Mouse (Mus musculus): Measurements from ENCODE around the gene Lrwd1. TPM values are rescaled to one million over a fixed set of nuclear protein-coding genes. Genes with fewer than 3 reads are reported as not detected.
A peak's percentile ranks its signal among the peaks of the same experiment; 100 is the strongest.
"Not testable (repeated sequence)": the region's sequence is repeated elsewhere in the genome, so short reads cannot be mapped to it uniquely, and the experiment has no call there.

Gene Lrwd1
- total RNA-seq, 2 experiments from 2014 or later, result 11.0 to 11.4 TPM

DNA sequence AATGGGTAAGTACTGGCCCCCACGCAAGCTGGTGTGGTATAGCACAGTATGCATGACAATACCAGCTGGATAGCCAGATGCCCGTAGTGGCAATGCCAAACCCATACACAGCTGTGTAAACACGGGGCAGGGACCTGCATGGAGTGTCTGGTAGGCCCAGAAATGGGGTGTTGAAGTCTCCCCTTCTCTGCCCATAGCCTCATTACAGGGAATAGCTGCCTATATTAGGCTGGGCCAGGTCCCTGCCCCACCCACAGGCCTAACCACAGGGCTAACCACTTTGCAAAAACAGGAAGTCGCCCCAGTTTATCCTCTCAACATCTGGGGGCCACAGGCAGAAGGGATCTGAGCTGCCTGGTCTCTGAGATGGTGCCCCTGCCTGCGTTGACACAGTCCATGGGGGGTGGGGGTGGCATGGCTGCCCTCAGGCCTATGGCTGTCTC, 13.3 kb upstream of the Lrwd1 start:
- DNase-seq (ENCODE audit: low spot score in 2 of 2), result not testable (repeated sequence)

DNA sequence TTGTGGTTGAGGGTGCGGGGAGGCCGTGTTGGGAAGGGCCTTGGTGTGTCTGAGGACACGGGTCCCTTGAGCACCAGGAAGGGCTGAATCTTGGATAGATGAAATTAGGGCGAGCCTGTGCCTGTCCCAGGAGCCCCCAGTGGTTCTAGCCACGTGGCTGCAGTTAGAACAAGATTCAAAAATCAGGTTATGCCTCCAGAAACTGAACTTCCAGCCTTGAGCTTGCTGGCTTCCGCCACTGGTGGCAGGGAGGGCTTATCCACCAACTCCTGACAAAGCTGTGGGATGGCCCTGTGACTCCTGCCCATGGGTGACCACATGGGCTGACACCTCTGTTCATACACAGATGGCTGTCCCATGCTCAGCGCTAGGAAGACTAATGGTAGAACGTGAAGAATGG, 11.8 kb upstream of the Lrwd1 start:
- no peak for DNase-seq (ENCODE audit: low spot score in 2 of 2)

DNA sequence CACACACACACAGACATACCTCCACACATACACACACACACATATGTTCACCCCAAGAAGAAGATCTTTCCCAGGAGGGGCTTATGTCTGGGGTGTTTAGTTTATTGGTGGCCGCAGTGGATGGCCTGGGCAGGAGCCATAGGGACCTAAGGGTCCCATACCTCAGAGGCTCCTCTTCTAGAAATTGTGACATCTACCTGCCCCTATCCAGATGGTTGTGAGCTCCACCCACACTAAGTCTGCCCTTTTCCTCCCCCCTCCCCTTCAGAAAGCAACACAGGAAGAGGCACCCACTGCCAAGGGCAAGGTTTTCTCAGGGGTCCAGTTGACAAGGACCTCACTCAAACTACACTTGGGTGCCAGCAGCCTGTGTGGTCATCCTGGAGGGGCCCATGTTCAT, 11.1 kb upstream of the Lrwd1 start:
- DNase-seq (ENCODE audit: low spot score in 2 of 2), result no peak

DNA sequence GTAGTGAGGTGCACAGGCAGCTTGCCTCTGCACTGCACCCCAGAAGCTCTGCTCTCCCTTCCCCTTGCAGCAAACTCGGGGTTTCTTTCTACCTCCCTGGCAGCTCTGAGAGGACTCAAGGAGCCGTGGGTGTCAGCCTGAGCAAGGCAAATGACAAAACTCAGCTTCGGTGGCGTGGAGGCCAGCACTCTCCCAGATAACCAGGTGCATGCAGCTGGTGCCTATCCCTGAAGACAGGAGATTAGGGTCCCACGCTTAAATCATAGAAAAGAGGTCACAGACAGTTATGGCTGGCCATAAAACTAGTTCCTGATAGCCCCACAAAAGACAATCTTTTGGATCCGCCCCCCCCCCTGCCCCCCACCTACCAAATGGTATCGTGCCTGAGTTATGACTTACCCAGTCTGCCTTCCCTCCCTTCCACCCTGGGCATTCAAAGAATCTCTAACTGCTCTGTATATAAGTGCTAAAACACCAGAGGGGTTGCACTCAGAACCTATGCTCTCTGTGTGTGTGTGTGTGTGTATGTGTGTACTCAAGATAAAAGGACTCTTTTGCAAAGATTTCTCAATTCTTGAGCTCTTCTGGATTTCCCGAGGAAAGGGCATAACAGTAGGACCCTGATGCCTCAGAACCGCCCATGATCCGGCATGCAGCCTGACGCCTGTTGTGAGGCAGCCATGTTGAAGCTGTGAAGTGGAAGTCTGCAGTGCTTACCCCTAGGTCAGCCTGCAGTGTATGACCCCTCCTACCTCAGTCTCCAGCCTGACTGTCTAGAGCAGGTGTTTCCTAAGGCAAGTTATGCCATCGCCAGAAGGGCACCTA, 8.9 kb upstream of the Lrwd1 start:
- no peak for DNase-seq (ENCODE audit: low spot score in 2 of 2)

DNA sequence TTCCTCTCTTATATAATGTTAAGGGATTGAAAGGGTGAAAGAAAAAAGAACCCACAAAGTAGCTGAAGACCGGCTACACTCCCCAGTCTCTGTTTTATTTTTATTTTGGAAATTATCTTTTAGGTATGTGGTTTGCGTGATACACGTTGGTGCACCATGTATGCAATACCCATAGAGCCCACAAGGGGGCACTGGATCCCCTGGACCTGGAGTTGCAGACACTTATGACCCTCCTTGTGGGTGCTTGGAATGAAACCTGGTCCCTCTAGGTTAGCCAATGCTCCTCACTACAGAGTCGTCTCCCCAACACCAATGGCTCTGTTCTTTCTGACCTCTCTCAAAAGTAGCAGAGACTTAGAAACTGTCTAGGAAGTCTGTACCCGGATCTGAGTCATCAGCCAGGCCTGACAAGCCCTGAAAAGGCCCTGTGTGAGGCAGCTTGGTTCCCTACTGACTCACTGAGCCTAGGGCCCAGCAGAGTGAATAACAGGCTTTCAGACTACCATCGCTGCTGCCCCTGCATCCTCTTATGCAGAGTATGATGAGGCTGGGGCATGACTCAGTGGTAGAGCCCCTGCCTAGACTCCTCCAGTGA, 7.4 kb upstream of the Lrwd1 start:
- no peak for DNase-seq (ENCODE audit: low spot score in 2 of 2)

DNA sequence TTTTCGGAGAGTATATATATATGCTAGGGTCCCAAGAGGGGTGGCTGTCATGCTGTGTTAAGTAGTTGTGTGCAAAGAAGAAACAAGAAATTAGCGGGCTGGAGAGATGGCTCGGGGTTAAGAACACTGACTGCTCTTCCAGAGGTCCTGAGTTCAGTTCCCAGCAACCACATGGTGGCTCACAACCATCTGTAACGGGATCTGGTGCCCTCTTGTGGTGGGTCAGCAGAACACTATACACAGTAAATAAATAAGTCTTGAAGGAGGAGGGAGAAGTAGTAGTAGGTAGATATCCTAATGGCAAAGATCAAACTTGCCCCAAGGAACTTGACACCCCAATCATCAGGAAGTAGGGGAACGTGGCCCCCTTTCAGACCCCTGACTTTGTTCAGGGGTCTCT, 6.9 kb upstream of the Lrwd1 start:
- no peak for DNase-seq (ENCODE audit: low spot score in 2 of 2)

DNA sequence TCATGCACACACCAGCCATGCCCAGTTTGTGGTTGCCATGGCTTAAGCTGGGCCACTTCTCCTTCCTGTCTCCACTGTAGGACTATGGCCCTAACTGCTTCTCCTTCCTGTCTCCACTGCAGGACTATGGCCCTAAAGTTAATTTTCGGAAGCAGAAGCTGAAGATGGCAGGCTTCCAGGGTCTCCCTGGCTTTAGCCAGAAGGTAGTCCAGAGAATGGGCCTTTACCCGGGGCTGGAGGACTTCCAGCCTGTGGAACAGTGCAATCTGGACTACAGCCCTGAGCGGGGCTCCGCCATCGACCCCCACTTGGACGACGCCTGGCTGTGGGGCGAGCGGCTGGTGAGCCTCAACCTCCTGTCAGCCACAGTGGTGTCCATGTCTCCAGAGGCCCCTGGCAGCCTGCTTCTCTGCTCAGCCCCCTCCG, 4.2 kb upstream of the Lrwd1 start:
- no peak for DNase-seq (ENCODE audit: low spot score in 2 of 2)

DNA sequence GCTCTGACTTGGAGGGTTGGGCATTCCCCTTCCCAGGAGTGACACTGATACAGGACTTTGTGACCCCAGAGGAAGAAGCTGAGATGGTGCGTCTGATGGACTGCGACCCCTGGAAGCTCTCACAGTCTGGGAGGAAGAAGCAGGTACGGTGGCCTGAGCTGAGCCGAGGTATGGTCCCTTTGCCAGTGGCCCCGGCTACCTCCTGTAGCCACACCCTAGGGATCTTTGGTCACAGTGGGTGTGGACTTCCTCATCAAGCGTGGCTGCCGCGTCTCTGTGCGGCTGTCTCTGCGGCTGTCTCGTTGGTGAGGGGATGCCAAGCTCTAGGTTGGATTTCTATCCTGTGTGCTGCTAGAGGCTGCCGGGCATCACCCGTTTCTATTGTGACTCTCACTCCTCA, 3.5 kb upstream of the Lrwd1 start:
- no peak for DNase-seq (ENCODE audit: low spot score in 2 of 2)

DNA sequence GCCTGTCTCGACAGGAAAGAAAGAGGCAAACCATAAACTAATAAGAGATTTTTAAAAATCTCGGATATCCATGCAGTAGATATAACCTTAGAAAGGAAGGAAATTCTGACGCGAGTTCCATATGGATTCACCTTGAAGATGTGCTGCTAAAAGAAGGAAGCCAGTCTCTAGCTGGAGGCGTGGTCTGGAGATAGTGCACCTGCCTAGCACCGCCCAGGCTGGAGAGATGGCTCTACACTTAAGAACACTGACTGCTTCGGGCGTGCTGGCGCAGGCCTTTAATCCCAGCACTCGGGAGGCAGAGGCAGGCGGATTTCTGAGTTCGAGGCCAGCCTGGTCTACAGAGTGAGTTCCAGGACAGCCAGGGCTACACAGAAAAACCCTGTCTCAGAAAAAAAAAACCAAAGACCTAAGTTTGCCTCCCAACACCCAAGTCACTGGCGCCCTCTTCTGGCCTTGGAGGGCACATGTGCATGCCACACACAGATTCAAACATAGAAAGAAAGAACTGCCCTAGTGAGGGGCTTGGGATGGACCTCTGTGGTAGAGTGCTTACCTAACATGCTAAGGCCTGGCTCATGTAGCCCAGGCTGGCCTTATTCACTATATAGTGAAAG, 1.9 kb upstream of the Lrwd1 start:
- peak; percentile 37 to 54 for DNase-seq (ENCODE audit: low spot score in 2 of 2)

DNA sequence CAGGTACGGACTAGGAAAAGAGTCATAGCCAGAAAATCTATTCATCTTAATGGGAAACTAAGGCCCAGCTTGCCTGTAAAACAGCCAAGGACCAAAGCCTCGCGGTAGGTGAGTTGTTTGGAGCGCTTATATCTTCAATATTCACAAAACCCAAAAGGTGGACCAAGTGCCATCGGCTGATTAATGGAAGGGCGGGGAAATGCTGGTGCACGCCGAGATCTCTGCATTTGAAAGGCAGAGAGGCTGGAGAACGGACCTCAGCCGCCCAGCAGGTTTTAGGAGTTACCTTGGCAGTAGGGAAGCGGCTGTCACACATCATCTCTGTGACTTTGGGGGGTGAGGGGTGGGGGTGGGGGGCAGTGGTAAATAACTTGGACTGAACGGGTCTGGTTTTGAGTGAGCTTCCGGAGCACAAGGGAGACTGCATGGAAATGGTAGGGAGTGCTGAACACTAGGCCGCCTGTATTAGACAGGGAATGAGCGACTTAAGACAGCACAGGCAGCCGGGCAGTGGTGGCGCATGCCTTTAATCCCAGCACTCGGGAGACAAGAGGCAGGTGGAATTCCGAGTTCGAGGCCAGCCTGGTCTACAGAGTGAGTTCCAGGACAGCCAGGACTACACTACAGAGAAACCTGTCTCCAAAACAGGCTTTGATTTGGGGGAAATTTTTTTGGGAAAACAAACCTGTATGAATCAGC, 567 bp upstream of the Lrwd1 start:
- DNase-seq (ENCODE audit: low spot score in 2 of 2), result no peak

DNA sequence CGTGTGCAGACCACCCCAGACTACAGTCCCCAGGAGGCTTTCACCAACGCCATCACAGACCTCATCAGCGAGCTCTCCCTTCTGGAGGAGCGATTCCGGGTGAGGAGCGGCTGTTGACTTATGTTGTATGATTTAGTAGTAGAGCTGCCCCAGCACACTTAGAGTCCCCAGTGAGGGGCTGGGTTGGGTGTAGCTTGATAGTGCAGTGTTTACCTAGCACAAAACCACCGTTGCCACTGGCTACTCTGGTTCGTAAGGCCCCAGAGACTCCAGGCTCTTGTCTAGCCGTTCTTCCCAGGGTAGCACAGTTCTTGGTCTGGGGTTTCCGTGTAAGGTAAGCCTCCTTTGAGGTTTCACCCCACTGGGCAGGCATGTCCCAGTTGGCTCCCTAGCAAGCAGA, 13.7 kb downstream of the Lrwd1 start:
- DNase-seq (ENCODE audit: low spot score in 2 of 2), result no peak

DNA sequence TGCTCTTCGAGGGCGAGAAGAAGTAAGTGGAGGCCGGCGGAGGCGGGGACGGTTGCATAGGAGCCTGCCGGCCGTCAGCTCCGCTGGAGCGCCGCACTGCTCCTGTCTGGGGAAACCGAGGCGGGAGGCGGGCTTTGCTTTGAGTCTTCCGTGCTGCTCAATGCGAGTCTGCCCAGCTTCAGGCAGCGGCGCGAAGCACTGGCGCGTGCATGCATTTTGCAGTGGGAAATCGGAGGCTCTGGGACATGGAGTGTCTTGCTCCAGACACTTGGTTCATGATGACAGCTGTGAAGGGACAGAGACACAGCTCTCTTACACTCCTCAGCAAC, 19.1 kb downstream of the Lrwd1 start:
- no peak for DNase-seq (ENCODE audit: low spot score in 2 of 2)

DNA sequence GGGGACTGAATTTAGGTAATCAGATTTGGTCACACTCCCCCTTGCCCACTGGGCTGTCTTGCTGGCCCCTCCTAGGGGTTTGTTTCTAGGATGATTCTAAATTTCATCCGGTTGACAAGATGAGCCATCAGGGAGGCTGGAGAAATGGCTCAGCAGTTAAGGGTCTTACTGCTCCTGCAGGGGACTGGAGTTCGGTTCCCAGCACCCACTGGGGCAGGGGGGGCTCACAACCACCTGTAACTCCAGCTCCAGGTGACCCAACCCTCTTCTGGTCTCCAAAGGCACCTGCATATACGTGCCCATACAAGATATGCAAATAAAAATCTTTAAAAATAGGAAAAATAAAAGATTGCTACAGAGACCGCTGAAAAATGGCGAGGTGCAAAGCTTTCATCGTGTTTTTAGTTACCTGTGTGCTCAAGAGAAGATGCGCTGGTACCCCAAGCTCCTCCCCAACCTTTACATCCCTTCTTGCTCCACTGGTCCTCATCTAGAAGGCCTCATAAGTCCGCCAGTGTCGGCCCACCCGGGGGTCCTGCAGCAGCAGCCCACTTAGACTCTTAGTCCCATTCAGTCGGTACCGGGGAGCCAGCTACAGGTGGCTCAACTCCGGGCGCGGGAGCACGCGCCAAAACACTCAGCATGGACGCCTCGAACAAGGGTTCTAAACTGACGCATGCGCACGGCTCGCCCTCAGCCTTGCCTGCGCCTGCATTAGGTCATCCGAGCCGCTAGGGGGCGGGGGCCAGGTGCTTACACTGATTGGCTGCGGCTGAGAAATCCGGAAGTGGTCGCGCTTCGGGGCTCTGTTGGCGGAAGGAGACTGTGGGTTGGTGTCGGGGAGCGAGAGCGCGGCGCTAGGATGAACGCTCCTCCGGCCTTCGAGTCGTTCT, 19.7 kb downstream of the Lrwd1 start, which contains the start of gene Polr2j:
Gene Polr2j, plus strand, starts transcription at position 741 of the 893 bp plus-strand sequence.
- DNase-seq (ENCODE audit: low spot score in 2 of 2), result peak; percentile 98

DNA sequence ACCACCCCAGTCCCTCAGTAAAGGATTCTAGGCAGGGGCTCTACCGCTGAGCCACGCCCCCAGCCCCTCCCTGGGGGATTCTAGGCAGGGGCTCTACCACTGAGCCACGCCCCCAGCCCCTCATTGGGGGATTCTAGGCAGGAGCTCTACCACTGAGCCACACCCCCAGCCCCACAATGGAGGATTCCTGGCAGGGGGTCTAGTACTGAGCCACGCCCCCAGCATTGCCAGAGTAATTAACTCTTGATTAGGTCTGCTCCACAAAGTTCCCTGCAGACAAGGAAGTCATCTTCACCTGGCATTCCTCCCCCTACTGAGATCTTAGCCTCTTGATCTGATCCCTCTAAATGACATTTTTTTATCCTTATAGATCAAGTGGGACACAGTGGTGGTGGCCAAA, 22.3 kb downstream of the Lrwd1 start:
- DNase-seq (ENCODE audit: low spot score in 2 of 2), result not testable (repeated sequence)

DNA sequence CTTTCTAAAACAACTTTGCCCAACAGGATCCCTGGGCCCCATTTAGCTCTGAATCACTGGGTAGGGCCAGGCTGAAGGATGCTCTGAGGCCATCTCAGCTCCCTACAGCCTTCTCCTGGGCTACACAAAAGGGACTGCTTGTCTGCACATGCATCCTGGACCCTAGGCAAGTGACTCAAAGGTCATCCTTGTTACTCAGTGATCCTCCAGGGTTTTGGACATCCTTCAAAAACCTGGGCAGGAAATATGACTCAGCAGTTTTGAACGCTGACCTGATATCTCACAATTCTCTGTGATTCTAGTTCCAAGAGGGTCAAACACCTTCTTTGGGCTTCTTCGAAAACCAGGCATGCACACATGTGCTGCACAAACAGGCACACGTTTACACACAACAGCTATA, 26.8 kb downstream of the Lrwd1 start:
- no peak for DNase-seq (ENCODE audit: low spot score in 2 of 2)

DNA sequence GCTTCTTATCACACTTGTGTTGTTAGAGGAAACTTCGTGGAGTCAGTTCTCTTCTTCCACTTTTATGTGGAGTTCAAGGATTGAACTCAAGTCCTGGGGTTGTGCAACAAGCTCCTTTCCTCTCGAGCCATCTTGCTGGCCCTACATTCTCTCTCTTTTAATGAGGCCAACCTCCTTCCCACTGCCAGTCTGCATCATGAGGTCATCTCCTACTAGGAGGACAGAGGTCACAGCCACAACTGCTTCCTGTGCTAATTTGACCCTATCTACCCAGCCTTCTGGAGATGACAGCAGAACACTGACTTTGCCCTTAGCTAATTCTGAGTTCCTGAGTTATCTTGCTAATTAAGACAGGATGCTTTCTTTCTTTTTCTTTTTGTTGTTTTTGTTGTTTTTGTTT, 27.4 kb downstream of the Lrwd1 start:
- DNase-seq (ENCODE audit: low spot score in 2 of 2), result no peak

DNA sequence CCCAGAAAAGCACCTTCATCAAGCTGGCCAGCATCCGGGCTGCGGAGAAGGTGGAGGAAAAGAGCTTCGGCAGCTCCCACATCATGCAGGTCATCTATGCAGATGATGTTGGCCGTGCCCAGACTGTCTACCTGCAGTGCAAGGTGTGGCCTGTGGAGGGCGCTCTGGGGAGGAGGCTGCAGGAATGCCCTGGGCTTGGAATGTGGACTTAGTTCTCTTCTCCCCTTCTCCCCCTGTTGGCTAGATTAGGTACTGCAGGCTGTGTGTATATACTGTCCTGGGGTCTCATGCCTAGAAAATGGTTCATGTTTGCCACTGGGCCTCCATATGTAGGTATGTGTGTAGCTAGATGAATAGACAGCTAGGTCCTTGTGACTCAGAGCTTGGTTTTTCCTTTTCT, 31.4 kb downstream of the Lrwd1 start:
- DNase-seq (ENCODE audit: low spot score in 2 of 2), result no peak

DNA sequence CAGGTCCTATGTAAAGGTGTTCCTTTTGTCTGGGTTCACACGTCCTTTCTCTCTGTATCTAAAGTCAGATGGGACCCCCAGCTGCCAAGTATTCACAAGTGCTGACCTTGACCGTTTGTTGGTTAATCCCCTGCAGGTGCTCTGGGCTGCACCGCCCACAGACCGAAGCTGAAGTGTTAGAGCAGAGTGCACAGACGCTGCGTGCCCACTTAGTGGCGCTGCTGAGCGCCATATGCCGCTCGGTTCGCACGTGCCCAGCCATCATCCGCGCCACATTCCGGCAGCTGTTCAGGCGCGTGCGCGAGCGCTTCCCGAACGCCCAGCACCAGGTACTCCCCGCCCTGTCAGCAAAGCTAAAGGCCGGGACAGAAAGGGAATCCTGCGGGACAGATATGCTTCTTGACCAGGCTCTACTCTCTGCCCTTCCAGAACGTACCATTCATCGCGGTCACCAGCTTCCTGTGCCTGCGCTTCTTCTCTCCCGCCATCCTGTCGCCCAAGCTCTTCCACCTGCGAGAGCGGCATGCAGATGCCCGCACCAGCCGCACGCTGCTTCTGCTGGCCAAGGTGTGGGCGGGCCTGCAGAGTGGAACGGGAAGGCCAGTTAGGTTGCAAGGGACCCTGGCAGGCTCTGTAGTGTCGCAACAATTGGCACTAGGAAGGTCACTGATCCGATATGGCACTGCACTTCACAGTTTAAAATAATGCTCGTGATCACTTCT, 33.6 kb downstream of the Lrwd1 start:
- peak; percentile 56 to 68 for DNase-seq (ENCODE audit: low spot score in 2 of 2)

DNA sequence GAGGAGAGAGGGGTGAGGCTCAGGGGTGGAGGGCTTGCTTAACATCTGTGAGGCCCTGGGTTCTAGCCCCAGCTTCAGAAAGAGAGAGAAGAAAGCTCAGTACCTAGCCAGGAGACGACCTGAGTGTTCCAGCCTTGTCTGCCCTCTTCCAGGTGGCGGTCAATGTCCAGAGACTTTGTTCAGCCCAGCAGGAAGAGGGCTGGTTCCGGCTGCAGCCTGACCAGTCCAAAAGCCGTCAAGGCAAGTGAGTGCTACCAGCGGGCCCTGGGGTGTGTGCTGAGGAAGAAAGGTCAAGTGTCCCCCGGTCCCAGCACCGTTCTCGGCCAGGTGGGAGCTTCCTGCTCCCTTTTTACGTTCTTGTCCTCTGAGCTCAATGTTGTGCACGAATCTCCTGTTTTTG, 37.3 kb downstream of the Lrwd1 start:
- DNase-seq (ENCODE audit: low spot score in 2 of 2), result no peak

DNA sequence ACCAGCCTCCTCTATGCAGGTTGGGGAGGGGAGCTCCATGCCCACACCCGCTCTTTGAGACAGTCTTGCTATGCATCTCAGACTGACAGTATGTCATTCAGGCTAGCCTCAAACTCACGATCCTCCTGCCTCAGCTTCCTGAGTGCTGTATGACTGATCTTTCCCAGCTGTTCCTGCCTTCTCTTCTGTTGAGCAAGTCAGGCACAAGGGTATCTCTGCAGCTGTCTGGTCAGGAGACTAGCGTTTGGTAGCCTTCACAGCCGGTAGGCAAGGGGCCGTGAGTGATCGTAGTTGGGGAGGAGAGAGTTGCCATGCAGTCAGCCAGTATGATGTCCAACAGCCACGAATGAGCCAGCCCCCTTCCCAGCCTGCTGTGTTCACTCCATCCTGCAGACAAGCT, 40.8 kb downstream of the Lrwd1 start:
- DNase-seq (ENCODE audit: low spot score in 2 of 2), result no peak
